Mouse (Mus musculus) kidney, embryonic 15.5 days (tissue): ENCODE data around the gene Cyp51. TPM values are rescaled to one million over a fixed set of nuclear protein-coding genes. Genes with fewer than 3 reads are reported as not detected.

Source experiments
- ATAC-seq: fragments of 200-750 bp; cut with Nextera tagmentation; replicated peaks from 2 replicates; pipeline ENCODE4 v1.8.0; 2017; ENCODE audit warnings: moderate TSS enrichment; ENCODE audit not compliant: low FRiP score
- H3K27ac ChIP-seq: fragments of 300-500 bp; sonication (generic); 2 replicates; pipeline ENCODE4 v1.5.1; 2015; ENCODE audit warnings: mild to moderate bottlenecking, inconsistent platforms
- H3K27me3 ChIP-seq: fragments of 300-500 bp; sonication (generic); 2 replicates; pipeline ENCODE4 v1.6.1; 2015; ENCODE audit warnings: inconsistent platforms
- H3K36me3 ChIP-seq: fragments of 300-500 bp; sonication (generic); 2 replicates; pipeline ENCODE4 v1.6.1; 2015; ENCODE audit warnings: inconsistent platforms
- H3K4me1 ChIP-seq: fragments of 300-500 bp; sonication (generic); 2 replicates; pipeline ENCODE4 v1.6.1; 2015; ENCODE audit warnings: inconsistent platforms
- H3K4me2 ChIP-seq: fragments of 300-500 bp; sonication (generic); 2 replicates; pipeline ENCODE4 v1.6.1; 2015; ENCODE audit warnings: moderate library complexity, mild to moderate bottlenecking, inconsistent platforms
- H3K4me3 ChIP-seq: fragments of 300-500 bp; sonication (generic); replicated peaks from 2 replicates; pipeline ENCODE4 v1.5.1; 2015; ENCODE audit warnings: mild to moderate bottlenecking, inconsistent platforms
- H3K9ac ChIP-seq: fragments of 300-500 bp; sonication (generic); 2 replicates; pipeline ENCODE4 v1.6.1; 2015; ENCODE audit warnings: mild to moderate bottlenecking, inconsistent platforms
- H3K9me3 ChIP-seq: fragments of 300-500 bp; sonication (generic); replicated peaks from 2 replicates; pipeline ENCODE4 v1.6.1; 2016; ENCODE audit warnings: inconsistent platforms
- WGBS: fragments of 180-500 bp; shearing (Covaris S2); methylation state at CpG from one replicate; pipeline ENCODE4 v1.1.7; 2015; ENCODE audit warnings: mixed read lengths; 5-methylcytosine and 5-hydroxymethylcytosine counted together
- polyA plus RNA-seq: library from polyadenylated mRNA; unstranded; fragments of >200 nt; fragmentation: Nextera tagmentation; extraction: Ambion mirVana; gene quantifications from 2 replicates; pipeline ENCODE4 v1.2.1, GENCODE M21; 2015

Gene Cyp51
- polyA plus RNA-seq, 1 experiment from 2014 or later: 65.8 TPM

DNA sequence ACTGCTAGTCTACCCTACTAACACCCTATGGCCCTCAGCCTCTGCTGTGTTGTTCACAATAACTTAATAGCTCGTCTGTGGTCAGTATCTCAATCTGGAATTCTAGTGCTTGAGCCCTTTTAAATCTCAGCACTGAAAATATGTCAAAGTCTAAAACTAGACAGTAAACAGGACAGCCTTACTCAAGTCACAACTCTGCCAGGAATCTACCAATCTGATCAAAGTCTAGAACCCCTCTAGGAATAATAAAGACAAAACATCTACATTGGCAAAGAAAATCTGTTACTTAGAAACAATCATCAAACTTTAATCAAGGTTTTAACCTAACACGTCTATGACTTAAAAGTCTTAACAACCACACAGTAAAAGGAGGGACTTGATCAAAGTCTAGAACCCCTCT, 23.7 kb downstream of the Cyp51 start:
- WGBS: 87% methylated on average over 2 of the region's 2 CpGs
- Histone ChIP-seq H3K36me3 (peaks cover 90% of the 10 kb centered on the region), H3K4me2 (no peak overlapping the region), H3K4me3 (no peak overlapping the region), H3K27me3 (no peaks in the 10 kb centered on the region), H3K9ac (no peak overlapping the region), H3K9me3 (no peaks in the 10 kb centered on the region), H3K4me1 (no peaks in the 10 kb centered on the region), H3K27ac (no peak overlapping the region)
- ATAC-seq: no peak

DNA sequence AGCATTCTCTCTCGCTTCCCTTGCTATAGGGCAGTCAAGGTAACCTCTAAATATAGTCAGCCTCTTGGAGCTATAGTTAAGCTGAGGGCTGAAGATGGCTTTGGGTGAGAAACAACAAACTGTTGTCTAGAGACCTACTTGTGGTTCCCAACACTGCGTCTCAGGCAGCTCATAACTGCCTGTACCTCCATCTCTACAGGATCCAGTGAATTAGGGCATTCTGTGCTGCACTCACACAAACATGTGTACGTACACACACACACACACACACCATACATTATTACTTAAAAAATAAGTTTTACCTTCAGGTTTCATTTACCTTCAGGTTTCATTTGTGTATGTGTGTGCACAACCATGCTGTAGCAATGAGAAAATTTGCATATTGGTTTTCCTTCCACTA, 25.5 kb downstream of the Cyp51 start:
- Histone ChIP-seq H3K4me1 (no peaks in the 10 kb centered on the region), H3K9ac (no peak overlapping the region), H3K4me3 (no peak overlapping the region), H3K9me3 (no peaks in the 10 kb centered on the region), H3K36me3 (peaks cover 79% of the 10 kb centered on the region), H3K27ac (no peak overlapping the region), H3K4me2 (no peak overlapping the region), H3K27me3 (no peaks in the 10 kb centered on the region)
- ATAC-seq: no peak
- 90% methylated on average over 3 of the region's 3 CpGs for WGBS

DNA sequence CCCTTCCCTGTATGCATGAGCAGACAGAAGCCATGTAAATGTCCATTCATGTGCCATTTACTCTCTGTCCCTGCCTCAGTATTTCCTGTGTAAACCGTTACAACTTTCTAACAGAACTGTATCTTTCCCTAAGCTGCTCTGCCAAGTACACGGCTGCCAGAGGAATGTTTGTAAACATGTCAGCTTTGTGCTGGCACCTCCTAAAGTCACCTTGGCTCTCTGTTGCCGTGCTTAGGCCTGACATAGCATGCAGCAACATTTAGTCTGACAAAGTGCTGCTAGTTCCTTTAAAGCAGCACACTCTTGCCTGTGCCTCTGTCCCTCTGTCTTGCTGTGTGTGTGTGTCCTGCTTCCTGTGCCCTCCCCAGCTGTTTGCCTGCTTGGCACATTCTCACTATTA, 37.3 kb downstream of the Cyp51 start:
- no peak overlapping the region for H3K4me3 ChIP-seq
- no peak overlapping the region for H3K9ac ChIP-seq
- no peaks in the 10 kb centered on the region for H3K9me3 ChIP-seq
- H3K4me2 ChIP-seq: no peak overlapping the region
- H3K27ac ChIP-seq: no peak overlapping the region
- peaks cover 88% of the 10 kb centered on the region for H3K36me3 ChIP-seq
- H3K27me3 ChIP-seq: no peaks in the 10 kb centered on the region
- WGBS: 71% methylated on average over 3 of the region's 3 CpGs
- no peaks in the 10 kb centered on the region for H3K4me1 ChIP-seq
- no peak for ATAC-seq

DNA sequence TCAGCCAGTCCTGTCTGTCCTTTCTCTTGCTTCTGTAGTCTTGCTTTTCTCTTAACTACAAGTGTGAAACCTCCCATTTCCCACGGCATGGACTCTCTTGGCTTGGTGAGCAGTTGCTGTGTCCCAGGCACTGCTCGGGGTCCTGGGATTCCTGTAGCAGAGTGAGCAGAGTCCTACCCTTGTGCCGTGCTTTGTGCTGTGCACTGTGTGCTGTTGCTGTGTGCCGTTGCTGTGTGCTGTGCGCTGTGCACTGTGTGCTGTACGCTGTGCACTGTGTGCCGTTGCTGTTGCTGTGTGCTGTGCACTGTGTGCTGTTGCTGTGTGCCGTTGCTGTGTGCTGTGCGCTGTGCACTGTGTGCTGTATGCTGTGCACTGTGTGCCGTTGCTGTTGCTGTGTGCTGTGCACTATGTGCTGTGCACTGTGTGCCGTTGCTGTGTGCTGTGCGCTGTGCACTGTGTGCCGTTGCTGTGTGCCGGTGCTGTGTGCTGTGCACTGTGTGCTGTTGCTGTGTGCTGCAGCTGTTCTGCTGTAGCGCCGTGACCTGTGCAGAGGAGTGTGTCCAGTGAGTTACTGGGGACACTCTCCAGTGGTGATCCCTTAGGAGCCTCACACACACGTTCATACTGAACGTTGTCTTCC, 38.0 kb downstream of the Cyp51 start:
- H3K27me3 ChIP-seq: no peaks in the 10 kb centered on the region
- H3K4me3 ChIP-seq: no peak overlapping the region
- H3K9me3 ChIP-seq: no peaks in the 10 kb centered on the region
- H3K27ac ChIP-seq: no peak overlapping the region
- H3K4me1 ChIP-seq: no peaks in the 10 kb centered on the region
- 86% methylated on average over 18 of the region's 18 CpGs for WGBS
- peak; percentile 45; the same call in 1 of the 2 replicates for ATAC-seq
- no peak overlapping the region for H3K9ac ChIP-seq
- H3K4me2 ChIP-seq: no peak overlapping the region
- peaks cover 88% of the 10 kb centered on the region for H3K36me3 ChIP-seq

DNA sequence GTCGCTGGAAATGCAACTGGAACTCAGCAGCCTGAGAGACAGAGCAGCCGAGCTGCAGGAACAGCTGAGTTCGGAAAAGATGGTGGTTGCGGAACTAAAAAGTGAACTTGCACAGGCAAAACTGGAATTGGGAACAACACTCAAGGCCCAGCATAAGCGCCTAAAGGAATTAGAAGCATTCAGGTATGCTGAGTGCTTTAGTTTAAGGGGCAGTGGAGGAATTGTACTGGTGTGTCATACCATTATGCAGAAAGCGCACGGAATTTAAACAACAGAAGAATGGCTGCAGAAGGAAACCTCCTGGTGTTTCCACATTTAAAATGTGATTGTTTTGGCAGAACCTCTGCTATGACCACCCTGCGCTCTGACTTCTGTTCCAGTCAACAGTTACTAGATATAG, 44.2 kb downstream of the Cyp51 start:
- Histone ChIP-seq H3K4me3 (no peak overlapping the region), H3K9me3 (no peaks in the 10 kb centered on the region), H3K4me2 (no peak overlapping the region), H3K4me1 (no peaks in the 10 kb centered on the region), H3K27me3 (no peaks in the 10 kb centered on the region), H3K36me3 (peaks cover 89% of the 10 kb centered on the region), H3K9ac (no peak overlapping the region), H3K27ac (no peak overlapping the region)
- no peak for ATAC-seq
- 95% methylated on average over 8 of the region's 8 CpGs for WGBS

DNA sequence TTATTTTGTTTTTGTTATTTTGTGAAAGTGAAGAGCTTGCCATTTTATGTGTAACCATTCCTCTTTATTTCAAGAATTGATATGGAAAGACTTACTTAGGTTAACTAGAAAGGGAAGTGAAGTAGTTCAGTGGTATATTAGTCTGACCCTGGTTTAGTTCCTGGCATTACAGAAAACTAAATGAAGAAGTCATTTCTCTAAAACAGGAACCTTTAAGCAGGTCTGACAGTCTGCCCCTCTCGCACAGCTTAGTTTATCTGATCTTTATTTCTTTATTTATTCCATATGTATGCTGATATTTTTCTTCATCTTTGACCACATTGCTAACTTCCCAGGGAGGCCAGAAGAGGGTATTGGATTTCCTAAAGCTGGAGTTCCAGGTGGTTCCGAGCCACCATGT, 63.6 kb downstream of the Cyp51 start:
- no peak overlapping the region for H3K27ac ChIP-seq
- ATAC-seq: no peak
- H3K27me3 ChIP-seq: no peaks in the 10 kb centered on the region
- H3K36me3 ChIP-seq: peaks cover 79% of the 10 kb centered on the region
- no peak overlapping the region for H3K9ac ChIP-seq
- H3K9me3 ChIP-seq: no peaks in the 10 kb centered on the region
- H3K4me1 ChIP-seq: no peaks in the 10 kb centered on the region
- 93% methylated on average over 2 of the region's 2 CpGs for WGBS
- H3K4me2 ChIP-seq: no peak overlapping the region
- H3K4me3 ChIP-seq: no peak overlapping the region

DNA sequence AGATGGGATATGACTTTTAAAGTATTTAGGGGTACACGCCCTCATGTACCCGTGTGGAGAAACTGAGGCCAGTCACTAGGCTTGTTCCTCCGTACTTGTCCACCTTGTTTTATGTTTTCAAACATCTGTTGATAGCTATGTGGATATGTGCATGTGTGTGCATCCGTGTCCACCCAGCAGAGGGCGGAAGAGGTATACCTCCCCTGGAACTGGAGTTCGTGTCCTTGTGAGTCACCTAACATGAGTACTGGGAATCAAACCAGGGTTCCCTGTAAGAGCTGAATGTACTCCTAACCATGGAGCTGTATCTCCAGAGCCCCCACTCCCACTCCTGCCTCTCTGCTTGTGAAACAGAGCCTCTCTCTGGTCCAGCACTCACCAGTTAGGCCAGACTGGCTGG, 64.2 kb downstream of the Cyp51 start:
- Histone ChIP-seq H3K4me2 (no peak overlapping the region), H3K27me3 (no peaks in the 10 kb centered on the region), H3K36me3 (peaks cover 79% of the 10 kb centered on the region), H3K4me3 (no peak overlapping the region), H3K27ac (no peak overlapping the region), H3K9ac (no peak overlapping the region), H3K4me1 (no peaks in the 10 kb centered on the region), H3K9me3 (no peaks in the 10 kb centered on the region)
- no peak for ATAC-seq
- 89% methylated on average over 6 of the region's 6 CpGs for WGBS

DNA sequence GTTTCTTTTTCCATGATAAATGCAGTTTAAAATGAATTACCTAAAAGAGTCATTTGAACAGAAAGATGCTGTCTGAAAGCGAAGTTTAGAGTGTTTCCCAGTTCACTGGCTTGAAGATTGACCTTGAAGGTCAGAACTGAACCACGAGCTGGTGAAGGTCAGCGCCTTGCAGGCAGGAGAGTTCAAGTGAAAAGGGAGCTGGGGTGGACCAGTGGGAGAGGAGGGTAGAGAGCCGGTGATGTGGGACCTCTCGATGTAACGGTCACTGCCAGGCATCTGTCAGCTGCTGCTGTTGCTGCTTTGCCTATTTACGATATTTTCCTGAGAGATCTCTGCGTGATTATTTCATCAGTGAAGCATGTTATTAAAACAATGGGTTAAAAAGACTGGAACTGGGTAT, 65.2 kb downstream of the Cyp51 start:
- Histone ChIP-seq H3K27me3 (no peaks in the 10 kb centered on the region), H3K36me3 (peaks cover 80% of the 10 kb centered on the region), H3K4me3 (no peak overlapping the region), H3K4me1 (no peaks in the 10 kb centered on the region), H3K9me3 (no peaks in the 10 kb centered on the region), H3K4me2 (no peak overlapping the region), H3K9ac (no peak overlapping the region), H3K27ac (no peak overlapping the region)
- ATAC-seq: no peak
- WGBS: 72% methylated on average over 8 of the region's 8 CpGs

DNA sequence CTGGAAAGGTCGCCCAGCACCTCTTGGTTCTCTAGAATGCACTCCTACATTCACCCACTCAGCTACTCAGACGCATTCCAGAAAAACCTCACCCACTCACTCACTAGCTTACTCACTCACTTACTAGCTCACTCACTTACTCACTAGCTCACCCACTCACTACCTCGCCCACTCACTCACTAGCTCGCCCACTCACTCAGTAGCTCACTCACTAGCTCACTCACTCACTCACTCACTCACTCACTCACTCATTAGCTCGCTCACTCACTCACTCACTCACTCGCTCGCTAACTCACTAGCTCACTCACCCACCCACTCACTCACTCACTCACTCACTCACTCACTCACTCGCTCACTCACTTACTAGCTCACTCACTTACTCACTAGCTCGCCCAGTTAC, 67.9 kb downstream of the Cyp51 start:
- ATAC-seq: no peak
- H3K4me1 ChIP-seq: no peaks in the 10 kb centered on the region
- H3K9me3 ChIP-seq: no peaks in the 10 kb centered on the region
- no peak overlapping the region for H3K4me2 ChIP-seq
- WGBS: 95% methylated on average over 9 of the region's 9 CpGs
- no peak overlapping the region for H3K4me3 ChIP-seq
- no peaks in the 10 kb centered on the region for H3K27me3 ChIP-seq
- no peak overlapping the region for H3K9ac ChIP-seq
- H3K27ac ChIP-seq: no peak overlapping the region
- peaks cover 69% of the 10 kb centered on the region for H3K36me3 ChIP-seq

DNA sequence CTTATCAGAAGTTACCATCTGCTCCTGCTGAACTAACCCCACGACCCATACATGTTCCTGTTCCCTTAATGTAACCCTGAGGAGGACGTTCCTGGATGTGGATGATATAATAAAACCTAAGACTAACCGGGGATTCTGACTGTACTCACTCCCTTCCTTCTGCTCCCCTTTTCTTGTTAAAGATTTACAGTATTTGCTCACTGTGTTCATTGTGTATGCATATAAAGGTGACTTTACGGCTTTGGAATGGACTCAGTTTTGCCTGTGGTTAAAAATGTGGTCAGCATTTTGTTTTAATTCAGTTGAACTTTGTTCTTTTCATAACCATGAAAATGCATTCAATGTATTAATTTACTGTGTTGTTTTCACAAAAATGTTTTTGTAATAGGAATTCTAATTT, 72.7 kb downstream of the Cyp51 start:
- Histone ChIP-seq H3K27ac (no peak overlapping the region), H3K9me3 (no peaks in the 10 kb centered on the region), H3K4me3 (no peak overlapping the region), H3K36me3 (peaks cover 45% of the 10 kb centered on the region), H3K4me1 (no peaks in the 10 kb centered on the region), H3K4me2 (no peak overlapping the region), H3K27me3 (no peaks in the 10 kb centered on the region), H3K9ac (no peak overlapping the region)
- 62% methylated on average over 4 of the region's 4 CpGs for WGBS
- no peak for ATAC-seq

Other genes with a start within 250 kb of the Cyp51 start
- 7.8 and 9.9 TPM in 2 replicates for gene Mterf1a, start 210.8 kb downstream of the Cyp51 start, polyA plus RNA-seq
- 124 and 126 TPM in 2 replicates for gene Akap9, start 176.7 kb downstream of the Cyp51 start, polyA plus RNA-seq
- gene Mterf1b, start 87.6 kb upstream of the Cyp51 start, polyA plus RNA-seq: 3.5 and 3.7 TPM in 2 replicates